Mouse (Mus musculus) myocyte (in vitro differentiated cells): ENCODE results near the gene Npy1r.

ENCODE experiments used
- CEBPB ChIP-seq: IDR thresholded peaks from 2 replicates; pipeline ENCODE4 v1.6.1; 2011; ENCODE audit warnings: mild to moderate bottlenecking, moderate library complexity; ENCODE audit not compliant: poor library complexity, insufficient read depth, severe bottlenecking
- E2F4 ChIP-seq: IDR thresholded peaks from one replicate; pipeline ENCODE4 v1.6.1; 2011; ENCODE audit warnings: mild to moderate bottlenecking, control low read depth, moderate library complexity; ENCODE audit not compliant: insufficient read depth
- MAX ChIP-seq: IDR thresholded peaks from one replicate; pipeline ENCODE4 v1.6.1; 2011; ENCODE audit warnings: low read depth, mild to moderate bottlenecking, control low read depth
- MYOD1 ChIP-seq, 3 experiments: IDR thresholded peaks; one replicate each; pipeline ENCODE4 v1.6.1; 2011; ENCODE audit warnings: control low read depth in 2 of 3, low read depth in 2 of 3, mild to moderate bottlenecking in 2 of 3, moderate library complexity in 1 of 3; ENCODE audit not compliant: insufficient read length in 2 of 3, control insufficient read depth in 1 of 3
- MYOG ChIP-seq, 3 experiments: IDR thresholded peaks; one replicate each; pipeline ENCODE4 v1.6.1; 2011; ENCODE audit warnings: control low read depth in 2 of 3, low read depth in 2 of 3, mild to moderate bottlenecking in 2 of 3; ENCODE audit not compliant: insufficient read length in 2 of 3, control insufficient read depth in 1 of 3, insufficient read depth in 1 of 3
- POLR2A ChIP-seq: IDR thresholded peaks from one replicate; pipeline ENCODE4 v1.6.1; 2011; ENCODE audit warnings: low read depth, mild to moderate bottlenecking, control low read depth, moderate library complexity; ENCODE audit not compliant: insufficient read length
- POLR2AphosphoS2 ChIP-seq: IDR thresholded peaks from one replicate; pipeline ENCODE4 v1.6.1; 2011; ENCODE audit warnings: low read depth, control low read depth; ENCODE audit not compliant: insufficient read length
- REST ChIP-seq: IDR thresholded peaks from one replicate; pipeline ENCODE4 v1.6.1; 2011; ENCODE audit warnings: mild to moderate bottlenecking, control low read depth, moderate library complexity; ENCODE audit not compliant: insufficient read depth, insufficient read length
- SRF ChIP-seq: IDR thresholded peaks from one replicate; pipeline ENCODE4 v1.6.1; 2011; ENCODE audit warnings: low read depth; ENCODE audit not compliant: control insufficient read depth, insufficient read length
- TCF12 ChIP-seq: IDR thresholded peaks from one replicate; pipeline ENCODE4 v1.6.1; 2011; ENCODE audit warnings: mild to moderate bottlenecking, control low read depth; ENCODE audit not compliant: poor library complexity, insufficient read depth, severe bottlenecking
- TCF3 ChIP-seq: IDR thresholded peaks from one replicate; pipeline ENCODE4 v1.6.1; 2011; ENCODE audit warnings: low read depth, control low read depth; ENCODE audit not compliant: insufficient read length
- USF1 ChIP-seq: IDR thresholded peaks from one replicate; pipeline ENCODE4 v1.6.1; 2011; ENCODE audit warnings: low read depth, mild to moderate bottlenecking, control low read depth, moderate library complexity

GRCm38 (mm10) chr8:66714324-66714975 is 17.5 kb downstream of the Npy1r start:
- TF ChIP-seq POLR2A (no peak), E2F4 (no peak), USF1 (no peak), MAX (no peak), POLR2AphosphoS2 (no peak), SRF (no peak), CEBPB (no peak), REST (no peak), TCF12 (no peak), MYOG (IDR thresholded peaks at IDR 0.05; ENCODE audit: control insufficient read depth in 1 of 3, insufficient read depth in 1 of 3, insufficient read length in 2 of 3, low read depth in 2 of 3) (no peak), MYOD1 (IDR thresholded peaks at IDR 0.05; ENCODE audit: control insufficient read depth in 1 of 3, insufficient read length in 2 of 3, low read depth in 2 of 3) (no peak), TCF3 (no peak)
